Mouse (Mus musculus): ENCODE data around the gene Vmp1.

GRCm38 (mm10) chr11:86542851-86543250 lies 140.8 kb downstream of the Vmp1 start:
- TF ChIP-seq CTCF (IDR thresholded peaks at IDR 0.05; ENCODE audit: extremely low read depth, insufficient read depth, insufficient read length, insufficient replicate concordance), result no peak
- no peak for TF ChIP-seq POLR2A (IDR thresholded peaks at IDR 0.05; ENCODE audit: low read depth, low read length)
